In genomic region chr6:142538503-142538902, GRCm38 (mm10) we compare ENCODE assay signal across 9 mouse cellular contexts. TPM values are rescaled to one million over a fixed set of nuclear protein-coding genes. Genes with fewer than 3 reads are reported as not detected.
A peak's percentile ranks its signal among the peaks of the same experiment; 100 is the strongest.
DNase-seq lines count a peak whose midpoint lies in the region; ATAC-seq and TF ChIP-seq lines count a peak whose summit lies in the region.
"Had no signal": no experiment of that assay in that cellular context is flagged by ENCODE, and none has a peak within 500 bp of the region (broad histone marks: within the 10 kb centered on the region; RNA-seq: fewer than 3 reads in every experiment).

No protein-coding gene starts in this region.

- no peaks in the 10 kb centered on the region for H3K36me3 ChIP-seq in heart, embryonic 11.5 days (ENCODE audit: control insufficient read depth, insufficient read depth, low read length)
- H3K36me3 ChIP-seq in heart, embryonic 13.5 days = no peaks in the 10 kb centered on the region
- no peaks in the 10 kb centered on the region for H3K36me3 ChIP-seq in stomach, postnatal 0 days (ENCODE audit: control insufficient read depth, insufficient read depth, low read length)
- H3K36me3 ChIP-seq in forebrain, embryonic 10.5 days (replicated peaks) = no peaks in the 10 kb centered on the region

- 69% methylated on average over 17 of the region's 17 CpGs for WGBS in heart, embryonic 11.5 days (ENCODE audit: insufficient replicate concordance)
- 56% methylated on average over 17 of the region's 17 CpGs for WGBS in heart, embryonic 13.5 days
- 60% methylated on average over 17 of the region's 17 CpGs for WGBS in stomach, postnatal 0 days
- 88% methylated on average over 17 of the region's 17 CpGs for WGBS in forebrain, embryonic 10.5 days

- H3K4me2 ChIP-seq in heart, embryonic 11.5 days = no peak overlapping the region
- no peak overlapping the region for H3K4me2 ChIP-seq in heart, embryonic 13.5 days
- no peak overlapping the region for H3K4me2 ChIP-seq in stomach, postnatal 0 days (replicated peaks; ENCODE audit: low read depth)

- TF ChIP-seq CTCF in stomach, postnatal 0 days (IDR thresholded peaks at IDR 0.05; ENCODE audit: low read depth) = no peak

- no peak overlapping the region for H3K27ac ChIP-seq in heart, embryonic 11.5 days (ENCODE audit: low read depth, low read length)
- 0 out of 2 replicates have a peak overlapping the region, but pooled peaks have one; percentile 20 for H3K27ac ChIP-seq in heart, embryonic 13.5 days (replicated peaks)
- H3K27ac ChIP-seq in stomach, postnatal 0 days (replicated peaks) = peak overlapping the region; percentile 6; the same call in 1 of the 2 replicates
- H3K27ac ChIP-seq in forebrain, embryonic 10.5 days = no peak overlapping the region

- no peaks in the 10 kb centered on the region for H3K9me3 ChIP-seq in heart, embryonic 11.5 days (replicated peaks; ENCODE audit: control insufficient read depth, low read length)
- H3K9me3 ChIP-seq in heart, embryonic 13.5 days = no peaks in the 10 kb centered on the region
- no peaks in the 10 kb centered on the region for H3K9me3 ChIP-seq in stomach, postnatal 0 days (ENCODE audit: control insufficient read depth, low read length)
- H3K9me3 ChIP-seq in forebrain, embryonic 10.5 days = no peaks in the 10 kb centered on the region

- ATAC-seq in heart, embryonic 11.5 days (replicated peaks; ENCODE audit: insufficient number of reproducible peaks, low FRiP score, low TSS enrichment) = no peak
- no peak for ATAC-seq in heart, embryonic 13.5 days (ENCODE audit: extremely low read depth, insufficient number of reproducible peaks, low FRiP score, low TSS enrichment)
- ATAC-seq in stomach, postnatal 0 days (ENCODE audit: low FRiP score, low TSS enrichment) = no peak

- TF ChIP-seq EP300 in stomach, postnatal 0 days (optimal IDR thresholded peaks at IDR 0.05) = no peak

- H3K9ac ChIP-seq in heart, embryonic 11.5 days (ENCODE audit: low read depth, low read length) = no peak overlapping the region
- H3K9ac ChIP-seq in heart, embryonic 13.5 days = no peak overlapping the region
- H3K9ac ChIP-seq in stomach, postnatal 0 days (ENCODE audit: low read length) = no peak overlapping the region

- peak; percentile 98 for DNase-seq in heart, adult 11 months
- DNase-seq in kidney, postnatal 36 days = peak; percentile 80 to 82
- DNase-seq in stomach, postnatal 0 days (ENCODE audit: low spot score) = no peak
- no peak for DNase-seq in forebrain, embryonic 10.5 days (ENCODE audit: extremely low spot score, low spot score)
- no peak for DNase-seq in left cerebral cortex, adult 8-10 months (ENCODE audit: low spot score in 2 of 2)
- DNase-seq in layer of hippocampus, adult 8-10 months (ENCODE audit: low spot score in 2 of 2) = no peak

- no peak overlapping the region for H3K4me3 ChIP-seq in heart, embryonic 11.5 days (ENCODE audit: low read depth, low read length)
- no peak overlapping the region for H3K4me3 ChIP-seq in heart, embryonic 13.5 days
- no peak overlapping the region for H3K4me3 ChIP-seq in stomach, postnatal 0 days (ENCODE audit: low read depth, low read length)
- no peak overlapping the region for H3K4me3 ChIP-seq in forebrain, embryonic 10.5 days

- no peaks in the 10 kb centered on the region for H3K4me1 ChIP-seq in heart, embryonic 11.5 days (ENCODE audit: control insufficient read depth, insufficient read depth, low read length)
- H3K4me1 ChIP-seq in heart, embryonic 13.5 days = peaks cover 20% of the 10 kb centered on the region
- peaks cover 2% of the 10 kb centered on the region; the same call in 1 of the 2 replicates for H3K4me1 ChIP-seq in stomach, postnatal 0 days (replicated peaks; ENCODE audit: control insufficient read depth, insufficient read depth)
- no peaks in the 10 kb centered on the region for H3K4me1 ChIP-seq in forebrain, embryonic 10.5 days

- H3K27me3 ChIP-seq in heart, embryonic 11.5 days (ENCODE audit: control insufficient read depth, insufficient read depth, low read length) = no peaks in the 10 kb centered on the region
- H3K27me3 ChIP-seq in heart, embryonic 13.5 days (replicated peaks) = no peaks in the 10 kb centered on the region
- no peaks in the 10 kb centered on the region for H3K27me3 ChIP-seq in stomach, postnatal 0 days (ENCODE audit: control insufficient read depth, insufficient read depth, low read length)
- H3K27me3 ChIP-seq in forebrain, embryonic 10.5 days (ENCODE audit: poor library complexity, severe bottlenecking) = no peaks in the 10 kb centered on the region

RNA-seq across cellular contexts. Expression of gene Ldhb, which starts 30.7 kb away (rescaled TPM):
- polyA plus RNA-seq in heart, embryonic 11.5 days (2014; fragmentation: Nextera tagmentation; extraction: Ambion mirVana) = 651 and 686 TPM in 2 replicates
- polyA plus RNA-seq in heart, embryonic 13.5 days (2015; fragmentation: Nextera tagmentation; extraction: Ambion mirVana) = 990 and 1,118 TPM in 2 replicates
- 151 and 174 TPM in 2 replicates for polyA plus RNA-seq in stomach, postnatal 0 days (2015; fragmentation: Nextera tagmentation; extraction: Ambion mirVana)
- 512 and 551 TPM in 2 replicates for polyA plus RNA-seq in forebrain, embryonic 10.5 days (2016; fragmentation: Nextera tagmentation; extraction: Ambion mirVana)
- 1,000 to 10,000 TPM in 1 of 4 experiments, 100 to 1,000 TPM in 3; 841 to 1,026 (median 936) TPM for total RNA-seq in left cerebral cortex, adult 8-10 months (2022)
- total RNA-seq in layer of hippocampus, adult 8-10 months (2022) = 100 to 1,000 TPM; 561 to 645 (median 604) TPM

RNA-seq across cellular contexts. Expression of gene Kcnj8, which starts 32.9 kb away (rescaled TPM):
- 2.2 and 3.0 TPM in 2 replicates for polyA plus RNA-seq in heart, embryonic 11.5 days (2014; fragmentation: Nextera tagmentation; extraction: Ambion mirVana)
- 7.5 and 9.7 TPM in 2 replicates for polyA plus RNA-seq in heart, embryonic 13.5 days (2015; fragmentation: Nextera tagmentation; extraction: Ambion mirVana)
- 44.6 and 45.4 TPM in 2 replicates for polyA plus RNA-seq in stomach, postnatal 0 days (2015; fragmentation: Nextera tagmentation; extraction: Ambion mirVana)
- 0.26 and 0.89 TPM in 2 replicates for polyA plus RNA-seq in forebrain, embryonic 10.5 days (2016; fragmentation: Nextera tagmentation; extraction: Ambion mirVana)
- total RNA-seq in left cerebral cortex, adult 8-10 months (2022) = 1 to 10 TPM; 2.1 to 2.7 (median 2.4) TPM
- 1 to 10 TPM; 1.7 to 2.3 (median 1.9) TPM for total RNA-seq in layer of hippocampus, adult 8-10 months (2022)
- polyA plus RNA-seq: C2C12 had no signal

Comparison
In these comparisons a context has a peak if more than half of its experiments do, and no peak if none do; other contexts are left out.
1. H3K27ac ChIP-seq: peak in heart, embryonic 13.5 days (single experiment) and stomach, postnatal 0 days (single experiment); none in heart, embryonic 11.5 days (single experiment) and forebrain, embryonic 10.5 days (single experiment).
2. DNase-seq: peak in heart, adult 11 months (single experiment) and kidney, postnatal 36 days (2 of 2); none in stomach, postnatal 0 days (single experiment), forebrain, embryonic 10.5 days (single experiment), left cerebral cortex, adult 8-10 months (0 of 2) and layer of hippocampus, adult 8-10 months (0 of 2).